Mouse (Mus musculus): ENCODE measurements around the gene Fam172a. TPM values are rescaled to one million over a fixed set of nuclear protein-coding genes. Genes with fewer than 3 reads are reported as not detected.
A peak's percentile ranks its signal among the peaks of the same experiment; 100 is the strongest.

Gene Fam172a
- polyA plus RNA-seq, 1 experiment from 2014 or later, result 21.2 TPM

- no peak for DNase-seq (ENCODE audit: low spot score)
- H3K27me3 ChIP-seq (ENCODE audit: insufficient read depth, poor library complexity, severe bottlenecking), result peaks cover 71% of the 10 kb centered on the region
- no peaks in the 10 kb centered on the region for H3K9me3 ChIP-seq
- H3K4me1 ChIP-seq, result peaks cover 23% of the 10 kb centered on the region
- H3K27ac ChIP-seq, result peak overlapping the region; percentile 84
- 10% methylated on average over 26 of the region's 26 CpGs for WGBS
- peak overlapping the region; percentile 67 for H3K4me3 ChIP-seq
- H3K36me3 ChIP-seq, result 0 out of 2 replicates have a peak, but pooled peaks cover 13% of the 10 kb centered on the region
Observed at GRCm38 (mm10) chr13:78194135-78194849, 492.5 kb downstream of the Fam172a start.

DNA sequence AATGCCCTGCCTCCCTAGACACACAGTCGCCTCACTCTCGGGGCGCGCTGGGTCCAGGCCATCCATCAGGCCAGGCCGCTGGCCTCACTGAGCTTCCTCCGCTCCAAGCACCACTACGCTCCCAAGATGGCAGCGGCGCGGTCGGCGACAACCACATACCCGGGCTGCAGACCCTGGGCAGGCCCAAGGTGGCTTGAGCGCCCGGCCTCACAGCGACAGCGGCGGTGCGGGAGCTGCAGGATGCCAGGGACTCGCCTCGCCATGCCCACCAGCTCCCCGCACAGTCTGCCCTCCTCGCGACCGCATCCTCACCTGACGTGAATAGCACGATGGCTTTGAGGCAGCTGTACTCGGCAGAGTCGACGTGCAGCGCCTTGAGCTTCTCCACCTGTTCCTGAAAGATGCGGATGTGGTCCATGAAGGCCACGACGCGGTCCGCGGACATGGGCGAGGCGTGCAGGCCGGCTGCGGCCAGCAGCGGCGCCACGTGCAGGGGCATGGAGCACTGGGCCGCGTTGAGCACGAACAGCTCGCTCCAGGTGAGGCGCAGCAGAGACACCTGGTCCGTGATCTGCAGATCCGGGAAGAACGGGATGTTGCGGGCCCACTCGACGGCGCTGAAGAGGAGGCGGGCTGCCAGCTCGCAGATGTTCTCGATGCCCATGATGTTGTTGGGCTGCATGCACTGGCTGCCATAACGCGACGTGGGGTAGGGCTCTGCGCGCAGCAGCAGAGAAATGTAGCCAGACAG, 493.2 kb downstream of the Fam172a start:
- DNase-seq (ENCODE audit: low spot score), result no peak
- Histone ChIP-seq H3K36me3 (0 out of 2 replicates have a peak, but pooled peaks cover 9% of the 10 kb centered on the region), H3K4me3 (peak overlapping the region; percentile 67), H3K4me1 (peaks cover 23% of the 10 kb centered on the region), H3K27ac (peak overlapping the region; percentile 84), H3K27me3 (ENCODE audit: insufficient read depth, poor library complexity, severe bottlenecking) (peaks cover 63% of the 10 kb centered on the region), H3K9me3 (no peaks in the 10 kb centered on the region)
- 3% methylated on average over 64 of the region's 64 CpGs for WGBS

DNA sequence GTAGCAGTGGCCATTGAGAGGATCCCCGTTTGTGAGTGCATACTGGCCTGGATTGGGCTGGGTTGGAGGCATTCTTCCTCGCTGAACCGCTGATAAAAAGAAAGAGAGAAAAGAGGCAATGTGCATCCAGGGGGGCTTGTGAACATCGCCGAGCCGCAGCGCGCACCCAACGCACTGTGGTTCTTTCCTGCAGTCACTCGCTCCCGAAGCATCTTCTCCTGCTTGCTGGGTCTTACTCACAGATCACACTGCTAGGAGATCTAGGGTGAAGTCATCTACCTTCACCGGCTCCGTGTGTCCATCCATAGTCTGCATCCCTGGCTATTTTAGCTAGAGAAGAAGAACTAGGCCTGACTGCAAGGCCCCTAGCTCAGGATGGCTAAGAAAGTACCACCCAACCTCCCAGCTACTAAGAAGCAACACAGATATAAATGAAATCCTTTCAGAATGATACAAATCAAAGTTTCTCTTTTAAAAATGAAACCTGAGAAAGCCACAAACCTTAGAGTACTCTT, 493.8 kb downstream of the Fam172a start:
- DNase-seq (ENCODE audit: low spot score), result no peak
- H3K4me1 ChIP-seq, result peaks cover 23% of the 10 kb centered on the region
- peak overlapping the region; percentile 67 for H3K4me3 ChIP-seq
- H3K36me3 ChIP-seq, result 0 out of 2 replicates have a peak, but pooled peaks cover 9% of the 10 kb centered on the region
- 8% methylated on average over 13 of the region's 13 CpGs for WGBS
- no peaks in the 10 kb centered on the region for H3K9me3 ChIP-seq
- H3K27me3 ChIP-seq (ENCODE audit: insufficient read depth, poor library complexity, severe bottlenecking), result peaks cover 57% of the 10 kb centered on the region
- H3K27ac ChIP-seq, result peak overlapping the region; percentile 84

- WGBS, result 20% methylated on average over 7 of the region's 7 CpGs
- Histone ChIP-seq H3K4me1 (peaks cover 23% of the 10 kb centered on the region), H3K27ac (0 out of 2 replicates have a peak overlapping the region, but pooled peaks have one; percentile 6), H3K9me3 (no peaks in the 10 kb centered on the region), H3K36me3 (0 out of 2 replicates have a peak, but pooled peaks cover 9% of the 10 kb centered on the region), H3K27me3 (ENCODE audit: insufficient read depth, poor library complexity, severe bottlenecking) (peaks cover 50% of the 10 kb centered on the region), H3K4me3 (peak overlapping the region; percentile 67)
- no peak for DNase-seq (ENCODE audit: low spot score)
Observed at GRCm38 (mm10) chr13:78196236-78196796, 494.5 kb downstream of the Fam172a start.

DNA sequence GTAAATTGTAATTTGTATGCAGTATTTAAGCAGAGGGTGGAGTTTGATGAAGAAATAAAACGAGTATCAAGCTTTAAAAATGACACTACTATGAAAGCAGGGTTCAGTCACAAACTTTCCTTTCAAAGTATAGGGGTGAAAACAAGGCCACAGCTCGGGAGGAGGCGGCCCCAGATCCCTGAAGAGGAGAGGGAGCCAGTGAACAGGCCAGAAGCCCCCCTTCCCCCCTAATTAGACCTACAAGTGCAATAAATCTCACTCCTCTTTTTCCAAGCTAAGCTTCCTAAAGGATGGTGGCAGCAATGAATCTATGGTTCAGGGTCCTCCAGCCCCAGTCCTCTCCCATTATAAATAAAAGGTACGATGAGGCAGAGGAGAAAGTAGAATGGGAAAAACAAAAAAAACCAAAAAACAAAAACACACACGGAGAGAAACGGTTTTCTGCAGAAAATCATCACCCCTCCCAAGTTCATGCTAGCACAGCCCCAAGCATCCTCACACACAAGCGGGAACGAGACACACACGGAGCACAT, 495.5 kb downstream of the Fam172a start:
- DNase-seq (ENCODE audit: low spot score), result no peak
- Histone ChIP-seq H3K4me3 (peak overlapping the region; percentile 88), H3K4me1 (peaks cover 23% of the 10 kb centered on the region), H3K27me3 (ENCODE audit: insufficient read depth, poor library complexity, severe bottlenecking) (peaks cover 40% of the 10 kb centered on the region), H3K27ac (peak overlapping the region; percentile 95), H3K9me3 (no peaks in the 10 kb centered on the region), H3K36me3 (0 out of 2 replicates have a peak, but pooled peaks cover 9% of the 10 kb centered on the region)
- 1% methylated on average over 9 of the region's 9 CpGs for WGBS

- DNase-seq (ENCODE audit: low spot score), result no peak
- Histone ChIP-seq H3K27ac (peak overlapping the region; percentile 95), H3K9me3 (no peaks in the 10 kb centered on the region), H3K36me3 (0 out of 2 replicates have a peak, but pooled peaks cover 9% of the 10 kb centered on the region), H3K4me3 (peak overlapping the region; percentile 88), H3K27me3 (ENCODE audit: insufficient read depth, poor library complexity, severe bottlenecking) (peaks cover 35% of the 10 kb centered on the region), H3K4me1 (peaks cover 23% of the 10 kb centered on the region)
- under 1% methylated on average over 32 of the region's 33 CpGs for WGBS
Observed at GRCm38 (mm10) chr13:78197819-78198390, 496.1 kb downstream of the Fam172a start.

DNA sequence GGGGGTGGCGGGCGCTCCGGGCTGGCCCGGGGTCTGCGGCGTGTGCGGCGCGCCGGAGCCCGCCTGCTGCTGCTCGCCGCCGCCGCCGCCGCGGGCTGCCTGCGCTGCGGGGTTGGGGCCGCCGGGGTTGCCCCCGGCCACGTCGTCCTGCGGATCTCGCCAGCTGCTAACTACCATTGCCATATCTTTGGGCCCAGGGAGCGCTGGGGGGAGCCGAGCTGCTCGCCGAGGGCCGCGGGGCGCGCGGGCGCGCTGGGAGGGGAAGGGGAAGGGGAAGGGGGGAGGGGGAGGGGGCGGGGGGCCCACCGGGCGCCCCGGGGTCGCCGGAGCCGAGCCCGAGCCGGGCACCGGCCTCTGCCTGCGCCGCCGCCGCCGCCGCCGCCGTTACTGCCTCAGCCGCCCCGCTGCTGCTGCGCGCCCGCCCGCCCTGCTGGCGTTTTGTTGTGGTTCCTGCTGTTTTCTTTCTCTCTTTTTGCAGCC, 496.6 kb downstream of the Fam172a start:
- WGBS, result under 1% methylated on average over 48 of the region's 63 CpGs
- DNase-seq (ENCODE audit: low spot score), result no peak
- Histone ChIP-seq H3K9me3 (no peaks in the 10 kb centered on the region), H3K4me1 (peaks cover 23% of the 10 kb centered on the region), H3K27ac (peak overlapping the region; percentile 95), H3K4me3 (peak overlapping the region; percentile 88), H3K27me3 (ENCODE audit: insufficient read depth, poor library complexity, severe bottlenecking) (peaks cover 30% of the 10 kb centered on the region), H3K36me3 (0 out of 2 replicates have a peak, but pooled peaks cover 9% of the 10 kb centered on the region)

GRCm38 (mm10) chr13:78198871-78199641, 497.2 kb downstream of the Fam172a start:
- Histone ChIP-seq H3K9me3 (no peaks in the 10 kb centered on the region), H3K36me3 (0 out of 2 replicates have a peak, but pooled peaks cover 9% of the 10 kb centered on the region), H3K27me3 (ENCODE audit: insufficient read depth, poor library complexity, severe bottlenecking) (peaks cover 23% of the 10 kb centered on the region), H3K27ac (peak overlapping the region; percentile 95), H3K4me3 (peak overlapping the region; percentile 88), H3K4me1 (peaks cover 25% of the 10 kb centered on the region)
- WGBS, result under 1% methylated on average over 77 of the region's 92 CpGs
- DNase-seq (ENCODE audit: low spot score), result peak; percentile 84

GRCm38 (mm10) chr13:78199642-78200160, 497.9 kb downstream of the Fam172a start, which contains the start of gene Nr2f1:
Gene Nr2f1 (minus strand): TSS chr13:78199757.
- peaks cover 23% of the 10 kb centered on the region for H3K4me1 ChIP-seq
- H3K27ac ChIP-seq, result peak within 1 kb of the TSS; percentile 95
- WGBS, result 2% methylated on average over 14 of the region's 14 CpGs
- peaks cover 21% of the 10 kb centered on the region for H3K27me3 ChIP-seq (ENCODE audit: insufficient read depth, poor library complexity, severe bottlenecking)
- no peak for DNase-seq (ENCODE audit: low spot score)
- H3K9me3 ChIP-seq, result no peaks in the 10 kb centered on the region
- peak within 1 kb of the TSS; percentile 88 for H3K4me3 ChIP-seq
- H3K36me3 ChIP-seq, result 0 out of 2 replicates have a peak, but pooled peaks cover 8% of the 10 kb centered on the region

- Histone ChIP-seq H3K4me3 (peak overlapping the region; percentile 77), H3K9me3 (no peaks in the 10 kb centered on the region), H3K27ac (peak overlapping the region; percentile 47), H3K27me3 (ENCODE audit: insufficient read depth, poor library complexity, severe bottlenecking) (peaks cover 21% of the 10 kb centered on the region), H3K4me1 (peaks cover 16% of the 10 kb centered on the region), H3K36me3 (0 out of 2 replicates have a peak, but pooled peaks cover 1% of the 10 kb centered on the region)
- peak; percentile 91 for DNase-seq (ENCODE audit: low spot score)
- WGBS, result under 1% methylated on average over 9 of the region's 9 CpGs
Observed at GRCm38 (mm10) chr13:78200407-78200806, 498.6 kb downstream of the Fam172a start.
